Mouse (Mus musculus): ENCODE data around the gene Tgfb3. TPM values are rescaled to one million over a fixed set of nuclear protein-coding genes. Genes with fewer than 3 reads are reported as not detected.

Gene Tgfb3
- total and polyA plus RNA-seq, 3 experiments: 0.34 TPM; not detected in 2

DNA sequence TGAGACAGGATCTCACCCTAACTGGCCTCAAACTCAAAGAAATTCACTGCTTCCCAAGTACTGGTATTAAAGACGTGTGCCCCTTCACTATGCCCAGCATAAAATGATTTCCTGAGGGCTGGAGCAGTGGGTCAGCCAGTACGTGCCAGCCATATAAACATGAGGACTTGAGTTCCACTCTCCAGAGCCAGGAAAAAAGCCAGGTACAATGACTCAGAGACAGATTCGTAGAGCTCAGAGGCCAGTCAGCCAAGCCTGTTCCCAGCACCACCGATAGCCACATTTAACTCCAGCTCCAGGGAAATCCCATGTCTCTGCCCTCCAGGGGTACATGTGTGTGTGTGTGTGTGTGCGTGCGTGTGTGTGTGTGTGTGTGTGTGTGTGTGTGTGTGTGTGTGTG is 39.1 kb downstream of the Tgfb3 start:
- dilution Hi-C loops (cut with MboI; ENCODE audit: extremely low pct_ligation_motif_present, extremely low pct_unique_long_range_greater_than_20kb, low sequenced_read_pairs): no loop called here
- in situ Hi-C loops (cut with MboI; ENCODE audit: low pct_ligation_motif_present, low pct_unique_long_range_greater_than_20kb, low sequenced_read_pairs): no loop called here

DNA sequence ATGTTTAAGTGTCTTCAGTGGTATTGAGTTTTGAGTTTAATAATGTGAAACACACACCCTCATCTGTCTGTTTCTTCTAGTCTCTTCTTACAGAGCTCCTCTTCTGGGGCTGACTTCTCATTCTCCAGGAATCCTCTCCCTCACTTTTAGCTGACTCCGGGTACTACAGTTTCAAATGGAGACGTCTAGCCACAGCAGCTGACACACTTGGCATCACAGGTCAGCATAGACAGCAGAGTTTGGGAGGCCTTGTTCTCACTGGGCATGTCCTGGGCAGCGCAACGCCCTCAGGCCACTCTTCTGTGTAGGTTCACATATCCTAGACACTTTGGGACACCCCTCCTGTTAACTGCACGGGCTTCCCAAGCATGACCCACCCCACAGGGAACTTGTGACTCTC is 39.8 kb downstream of the Tgfb3 start:
- no peak overlapping the region for H3K27ac ChIP-seq (ENCODE audit: insufficient read depth, low read depth)
- peaks cover 0 to 12% of the 10 kb centered on the region in 2 experiments for H3K36me3 ChIP-seq (replicated peaks in 1 of 2; ENCODE audit: control insufficient read depth in 1 of 2, insufficient read depth in 1 of 2, low read length in 1 of 2)
- in situ Hi-C loops (cut with MboI; ENCODE audit: low pct_ligation_motif_present, low pct_unique_long_range_greater_than_20kb, low sequenced_read_pairs) (no loop called here), dilution Hi-C loops (cut with MboI; ENCODE audit: extremely low pct_ligation_motif_present, extremely low pct_unique_long_range_greater_than_20kb, low sequenced_read_pairs) (no loop called here)
- H3K9me3 ChIP-seq (replicated peaks; ENCODE audit: low read length): peaks cover 6% of the 10 kb centered on the region
- no peak overlapping the region for H3K4me2 ChIP-seq (ENCODE audit: insufficient read depth, low read depth, poor library complexity, severe bottlenecking)
- no peaks in the 10 kb centered on the region for H3K27me3 ChIP-seq (replicated peaks)
- H3K4me1 ChIP-seq (ENCODE audit: control insufficient read depth in 1 of 2, insufficient read depth in 2 of 2): no peaks in the 10 kb centered on the region
- TF ChIP-seq POLR2AphosphoS2 (IDR thresholded peaks at IDR 0.05; ENCODE audit: low read depth, low read length) (no peak), PAX5 (IDR thresholded peaks at IDR 0.05; ENCODE audit: low read length) (no peak), MAX (IDR thresholded peaks at IDR 0.05; ENCODE audit: low read length) (no peak), NRF1 (IDR thresholded peaks at IDR 0.05; ENCODE audit: low read depth, low read length) (no peak), EP300 (IDR thresholded peaks at IDR 0.05; ENCODE audit: low read length) (no peak), MAFK (IDR thresholded peaks at IDR 0.05; ENCODE audit: insufficient replicate concordance, low read length) (no peak), SMC3 (IDR thresholded peaks at IDR 0.05; ENCODE audit: low read depth, low read length) (no peak)
- H3K79me2 ChIP-seq (replicated peaks; ENCODE audit: control insufficient read depth, extremely low read depth, insufficient read depth, poor library complexity, severe bottlenecking): no peaks in the 10 kb centered on the region
- no peak overlapping the region for H3K4me3 ChIP-seq (replicated peaks in 1 of 3; ENCODE audit: low read depth in 2 of 3, low read length in 2 of 3, poor library complexity in 1 of 3)
- H3K9ac ChIP-seq (ENCODE audit: insufficient read depth, low read depth): no peak overlapping the region
- DNase-seq (ENCODE audit: extremely low read depth): no peak

More for the DNA sequence above, 39.1 kb downstream of the Tgfb3 start:
- no peak overlapping the region for H3K4me3 ChIP-seq (replicated peaks in 1 of 3; ENCODE audit: low read depth in 2 of 3, low read length in 2 of 3, poor library complexity in 1 of 3)
- no peak for DNase-seq (ENCODE audit: extremely low read depth)
- no peak overlapping the region for H3K9ac ChIP-seq (ENCODE audit: insufficient read depth, low read depth)
- no peak for TF ChIP-seq E2F4 (IDR thresholded peaks at IDR 0.05; ENCODE audit: insufficient replicate concordance, low read depth, low read length)
- TF ChIP-seq MAFK (IDR thresholded peaks at IDR 0.05; ENCODE audit: insufficient replicate concordance, low read length): no peak
- no peak for TF ChIP-seq POLR2AphosphoS2 (IDR thresholded peaks at IDR 0.05; ENCODE audit: low read depth, low read length)
- no peak for TF ChIP-seq MEF2A (IDR thresholded peaks at IDR 0.05; ENCODE audit: borderline replicate concordance, low read depth, low read length)
- no peak for TF ChIP-seq TCF12 (IDR thresholded peaks at IDR 0.05; ENCODE audit: low read depth, low read length)
- TF ChIP-seq MYC (IDR thresholded peaks at IDR 0.05; ENCODE audit: low read depth, low read length): no peak
- no peak for TF ChIP-seq ZNF384 (IDR thresholded peaks at IDR 0.05; ENCODE audit: low read depth, low read length)
- TF ChIP-seq NELFE (IDR thresholded peaks at IDR 0.05; ENCODE audit: low read depth, low read length): no peak
- TF ChIP-seq TBP (conservative IDR thresholded peaks at IDR 0.05; ENCODE audit: low read depth, low read length): no peak
- no peak for TF ChIP-seq IRF4 (IDR thresholded peaks at IDR 0.05; ENCODE audit: low read depth, low read length)
- no peak for TF ChIP-seq GABPA (IDR thresholded peaks at IDR 0.05; ENCODE audit: insufficient replicate concordance, low read depth, low read length)
- TF ChIP-seq USF2 (conservative IDR thresholded peaks at IDR 0.05; ENCODE audit: low read depth, low read length): no peak
- TF ChIP-seq JUND (conservative IDR thresholded peaks at IDR 0.05; ENCODE audit: low read depth, low read length): no peak
- TF ChIP-seq ETS1 (conservative IDR thresholded peaks at IDR 0.05; ENCODE audit: low read depth, low read length): no peak
- no peak for TF ChIP-seq MAZ (IDR thresholded peaks at IDR 0.05; ENCODE audit: low read depth, low read length)
- TF ChIP-seq CHD1 (IDR thresholded peaks at IDR 0.05; ENCODE audit: low read depth, low read length): no peak
- TF ChIP-seq POLR2A (IDR thresholded peaks at IDR 0.05; ENCODE audit: low read depth, low read length): no peak
- TF ChIP-seq ZC3H11A (IDR thresholded peaks at IDR 0.05; ENCODE audit: low read depth, low read length): no peak
- TF ChIP-seq ZKSCAN1 (IDR thresholded peaks at IDR 0.05; ENCODE audit: borderline replicate concordance, low read depth, low read length): no peak
- peaks cover 0 to 11% of the 10 kb centered on the region in 2 experiments for H3K36me3 ChIP-seq (replicated peaks in 1 of 2; ENCODE audit: control insufficient read depth in 1 of 2, insufficient read depth in 1 of 2, low read length in 1 of 2)
- H3K4me1 ChIP-seq (ENCODE audit: control insufficient read depth in 1 of 2, insufficient read depth in 2 of 2): no peaks in the 10 kb centered on the region
- no peaks in the 10 kb centered on the region for H3K79me2 ChIP-seq (replicated peaks; ENCODE audit: control insufficient read depth, extremely low read depth, insufficient read depth, poor library complexity, severe bottlenecking)
- no peak overlapping the region for H3K27ac ChIP-seq (ENCODE audit: insufficient read depth, low read depth)
- H3K4me2 ChIP-seq (ENCODE audit: insufficient read depth, low read depth, poor library complexity, severe bottlenecking): no peak overlapping the region
- peaks cover 6% of the 10 kb centered on the region for H3K9me3 ChIP-seq (replicated peaks; ENCODE audit: low read length)
- no peaks in the 10 kb centered on the region for H3K27me3 ChIP-seq (replicated peaks)

Data from CH12.LX (cell line).